Mouse (Mus musculus) embryonic facial prominence, embryonic 15.5 days (tissue): Measurements from ENCODE around the gene Gm10310. TPM values are rescaled to one million over a fixed set of nuclear protein-coding genes. Genes with fewer than 3 reads are reported as not detected.

Source experiments
- polyA plus RNA-seq: library from polyadenylated mRNA; unstranded; fragments of >200 nt; fragmentation: Nextera tagmentation; extraction: Ambion mirVana; gene quantifications from 2 replicates; pipeline ENCODE4 v1.2.1, GENCODE M21; 2015

Gene Gm10310
- polyA plus RNA-seq, 1 experiment from 2014 or later, result 0.09 TPM

Other genes with a start within 250 kb of the Gm10310 start
- not detected in 2 replicates for gene Olfr806, start 243.1 kb downstream of the Gm10310 start, polyA plus RNA-seq
- 0.17 TPM in 1 of 2 replicates, not detected in the other for gene Olfr807, start 227.3 kb downstream of the Gm10310 start, polyA plus RNA-seq
- not detected in 2 replicates for gene Olfr808, start 219.6 kb downstream of the Gm10310 start, polyA plus RNA-seq
- gene Olfr809, start 210.4 kb downstream of the Gm10310 start, polyA plus RNA-seq, result 0.17 TPM in 1 of 2 replicates, not detected in the other
- gene Olfr810, start 190.1 kb downstream of the Gm10310 start, polyA plus RNA-seq, result 0.26 and 0.44 TPM in 2 replicates
- not detected in 2 replicates for gene Olfr811, start 180.7 kb downstream of the Gm10310 start, polyA plus RNA-seq
- gene Olfr812, start 139.0 kb downstream of the Gm10310 start, polyA plus RNA-seq, result 0.13 and 0.41 TPM in 2 replicates
- gene Olfr813, start 129.7 kb downstream of the Gm10310 start, polyA plus RNA-seq, result 0.20 and 0.33 TPM in 2 replicates
- not detected in 2 replicates for gene Olfr814, start 105.2 kb downstream of the Gm10310 start, polyA plus RNA-seq
- gene Olfr815, start 79.2 kb downstream of the Gm10310 start, polyA plus RNA-seq, result 0.17 TPM in 1 of 2 replicates, not detected in the other
- not detected in 2 replicates for gene Olfr816, start 69.5 kb downstream of the Gm10310 start, polyA plus RNA-seq
- not detected in 2 replicates for gene Olfr818, start 36.0 kb downstream of the Gm10310 start, polyA plus RNA-seq
- gene Olfr819, start 17.8 kb downstream of the Gm10310 start, polyA plus RNA-seq, result 0.04 TPM in 1 of 2 replicates, not detected in the other
- gene Olfr247, start 8.9 kb downstream of the Gm10310 start, polyA plus RNA-seq, result 0.11 TPM in 1 of 2 replicates, not detected in the other
- gene Olfr820, start 27.6 kb upstream of the Gm10310 start, polyA plus RNA-seq, result 0.04 and 0.11 TPM in 2 replicates
- gene Olfr821, start 45.3 kb upstream of the Gm10310 start, polyA plus RNA-seq, result not detected in 2 replicates
- 0.23 TPM in 1 of 2 replicates, not detected in the other for gene Olfr822, start 86.1 kb upstream of the Gm10310 start, polyA plus RNA-seq
- gene Olfr823, start 130.3 kb upstream of the Gm10310 start, polyA plus RNA-seq, result not detected in 2 replicates
- gene Olfr824, start 144.9 kb upstream of the Gm10310 start, polyA plus RNA-seq, result not detected in 2 replicates
- 0.27 TPM in 1 of 2 replicates, not detected in the other for gene Olfr825, start 181.7 kb upstream of the Gm10310 start, polyA plus RNA-seq
- not detected in 2 replicates for gene Olfr826, start 199.1 kb upstream of the Gm10310 start, polyA plus RNA-seq
- gene Olfr827, start 229.3 kb upstream of the Gm10310 start, polyA plus RNA-seq, result 0.05 TPM in 1 of 2 replicates, not detected in the other